Mouse (Mus musculus) liver, embryonic 16.5 days (tissue): ENCODE measurements around the gene Gm6356. TPM values are rescaled to one million over a fixed set of nuclear protein-coding genes. Genes with fewer than 3 reads are reported as not detected.
"Not testable (repeated sequence)": the region's sequence is repeated elsewhere in the genome, so short reads cannot be mapped to it uniquely, and the experiment has no call there.

ENCODE experiments used
- ATAC-seq: fragments of 200-750 bp; cut with Nextera tagmentation; 2 replicates; pipeline ENCODE4 v1.8.0; 2017; ENCODE audit warnings: low read depth, mild to moderate bottlenecking, moderate number of reproducible peaks, moderate library complexity
- H3K27ac ChIP-seq: fragments of 300-500 bp; sonication (generic); 2 replicates; pipeline ENCODE4 v1.5.1; 2014; ENCODE audit warnings: mild to moderate bottlenecking, low read length
- H3K27me3 ChIP-seq: fragments of 300-500 bp; sonication (generic); 2 replicates; pipeline ENCODE4 v1.6.1; 2014; ENCODE audit warnings: low read depth, low read length, mixed read lengths; ENCODE audit not compliant: control insufficient read depth, insufficient read depth
- H3K36me3 ChIP-seq: fragments of 300-500 bp; sonication (generic); 2 replicates; pipeline ENCODE4 v1.6.1; 2014; ENCODE audit warnings: mild to moderate bottlenecking; ENCODE audit not compliant: control insufficient read depth, insufficient read depth
- H3K4me1 ChIP-seq: fragments of 300-500 bp; sonication (generic); 2 replicates; pipeline ENCODE4 v1.6.1; 2014; ENCODE audit warnings: low read depth, low read length, mixed read lengths; ENCODE audit not compliant: control insufficient read depth
- H3K4me2 ChIP-seq: fragments of 300-500 bp; sonication (generic); 2 replicates; pipeline ENCODE4 v1.6.1; 2014; ENCODE audit warnings: low read depth, low read length, mixed read lengths
- H3K4me3 ChIP-seq: fragments of 300-500 bp; sonication (generic); 2 replicates; pipeline ENCODE4 v1.5.1; 2014; ENCODE audit warnings: low read depth, mild to moderate bottlenecking, low read length
- H3K9ac ChIP-seq: fragments of 300-500 bp; sonication (generic); 2 replicates; pipeline ENCODE4 v1.6.1; 2014; ENCODE audit warnings: low read depth, low read length
- H3K9me3 ChIP-seq: fragments of 300-500 bp; sonication (generic); replicated peaks from 2 replicates; pipeline ENCODE4 v1.6.1; 2016; ENCODE audit warnings: low read length; ENCODE audit not compliant: control insufficient read depth
- whole genome bisulfite sequencing: fragments of 180-500 bp; shearing (Covaris S2); extraction: QIAGEN DNeasy Blood & Tissue Kit; methylation state at CpG from one replicate; pipeline ENCODE4 v1.1.7; 2014; ENCODE audit not compliant: insufficient replicate concordance; 5-methylcytosine and 5-hydroxymethylcytosine counted together
- polyA plus RNA-seq: library from polyadenylated mRNA; unstranded; fragments of >200 nt; fragmentation: Nextera tagmentation; extraction: Ambion mirVana; gene quantifications from 2 replicates; pipeline ENCODE4 v1.2.1, GENCODE M21; 2015

Gene Gm6356
- not detected in 2 replicates for polyA plus RNA-seq

- ATAC-seq, H3K36me3 ChIP-seq: not testable (repeated sequence)
- 30% methylated on average over 1 of the region's 2 CpGs for WGBS
Measured at GRCm38 (mm10) chr14:6973718-6974117, at the start of gene Gm6356. Gene Gm6356, minus strand, starts transcription at chr14:6973818.

More at GRCm38 (mm10) chr14:6973718-6974117, at the start of gene Gm6356:
- H3K9me3 ChIP-seq, H3K4me1 ChIP-seq, H3K27ac ChIP-seq, H3K4me2 ChIP-seq, H3K27me3 ChIP-seq, H3K4me3 ChIP-seq, H3K9ac ChIP-seq: not testable (repeated sequence)

Other genes with a start within 250 kb of the Gm6356 start
- 0.12 TPM in 1 of 2 replicates, not detected in the other for gene Gm3636, start 231.5 kb downstream of the Gm6356 start, polyA plus RNA-seq
- not detected in 2 replicates for gene Gm8362, start 199.4 kb downstream of the Gm6356 start, polyA plus RNA-seq
- not detected in 2 replicates for gene Gm3642, start 133.5 kb downstream of the Gm6356 start, polyA plus RNA-seq
- not detected in 2 replicates for gene Gm3667, start 83.9 kb downstream of the Gm6356 start, polyA plus RNA-seq
- gene Gm10406, start 53.6 kb upstream of the Gm6356 start, polyA plus RNA-seq: not detected in 2 replicates
- gene Gm3685, start 71.2 kb upstream of the Gm6356 start, polyA plus RNA-seq: not detected in 2 replicates
- not detected in 2 replicates for gene Gm3696, start 126.8 kb upstream of the Gm6356 start, polyA plus RNA-seq
- gene Gm6676, start 151.6 kb upstream of the Gm6356 start, polyA plus RNA-seq: not detected in 2 replicates
- 0.05 and 0.16 TPM in 2 replicates for gene Gm3512, start 200.7 kb upstream of the Gm6356 start, polyA plus RNA-seq
- not detected in 2 replicates for gene Gm16434, start 220.7 kb upstream of the Gm6356 start, polyA plus RNA-seq